Mouse (Mus musculus) kidney, postnatal 4 days (tissue): Measurements from ENCODE around the gene Fam161b.
A peak's percentile ranks its signal among the peaks of the same experiment; 100 is the strongest.

Experiments used
- DNase-seq, 2 experiments: peaks; one replicate each; pipeline ENCODE4 v3.0.0; 2021; ENCODE audit warnings: mixed read lengths in 2 of 2

The Fam161b gene

DNA sequence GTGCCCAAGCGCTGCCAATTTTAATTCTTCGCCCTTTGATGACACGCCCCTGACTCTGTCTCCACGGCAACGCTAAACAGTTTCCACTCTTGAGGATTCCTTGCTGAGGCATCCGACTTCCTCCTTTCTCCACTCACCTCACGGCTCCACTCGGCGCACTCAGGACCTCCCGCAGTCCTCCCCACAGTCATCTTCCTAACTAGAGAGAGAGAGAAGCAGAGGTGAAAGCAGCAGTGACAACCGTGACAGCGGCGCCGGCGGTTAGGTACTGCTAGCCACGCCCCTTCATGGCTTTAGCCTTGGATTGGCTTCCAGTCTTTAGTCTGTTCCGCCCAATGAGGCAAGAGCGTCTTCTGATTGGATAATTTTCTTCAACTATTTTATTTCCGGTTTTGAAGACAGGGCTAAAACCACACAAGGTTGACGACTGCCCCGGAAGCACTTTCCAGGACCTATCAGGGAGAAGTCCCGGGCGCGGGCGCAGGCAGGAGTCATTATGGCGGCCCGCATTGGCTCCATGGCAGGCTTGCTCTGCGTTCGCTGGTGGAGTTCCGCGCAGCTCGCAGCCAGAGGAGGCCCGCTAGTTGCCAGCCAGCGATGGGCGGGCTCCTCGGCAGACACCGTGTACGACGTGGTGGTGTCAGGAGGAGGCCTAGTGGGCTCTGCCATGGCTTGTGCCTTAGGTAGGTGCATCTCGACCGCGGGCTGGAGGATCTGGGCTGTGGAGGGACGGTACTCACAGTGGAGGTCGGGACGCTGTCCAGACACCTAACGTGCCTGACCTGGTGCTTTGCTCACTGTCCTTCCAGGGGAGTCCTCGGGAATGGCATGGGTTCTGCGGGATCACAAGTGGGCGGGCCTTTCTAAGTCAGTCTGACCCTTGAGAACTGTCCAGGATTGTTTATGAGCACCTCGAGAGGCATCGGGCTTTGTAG lies at the start of gene Fam161b, which contains the start of gene Coq6:
Fam161b (minus strand) TSS at position 279 of the 935 bp plus-strand sequence.
Coq6 (plus strand) TSS at position 103 of the 935 bp plus-strand sequence.
- peak; percentile 96 to 98 for DNase-seq

DNA sequence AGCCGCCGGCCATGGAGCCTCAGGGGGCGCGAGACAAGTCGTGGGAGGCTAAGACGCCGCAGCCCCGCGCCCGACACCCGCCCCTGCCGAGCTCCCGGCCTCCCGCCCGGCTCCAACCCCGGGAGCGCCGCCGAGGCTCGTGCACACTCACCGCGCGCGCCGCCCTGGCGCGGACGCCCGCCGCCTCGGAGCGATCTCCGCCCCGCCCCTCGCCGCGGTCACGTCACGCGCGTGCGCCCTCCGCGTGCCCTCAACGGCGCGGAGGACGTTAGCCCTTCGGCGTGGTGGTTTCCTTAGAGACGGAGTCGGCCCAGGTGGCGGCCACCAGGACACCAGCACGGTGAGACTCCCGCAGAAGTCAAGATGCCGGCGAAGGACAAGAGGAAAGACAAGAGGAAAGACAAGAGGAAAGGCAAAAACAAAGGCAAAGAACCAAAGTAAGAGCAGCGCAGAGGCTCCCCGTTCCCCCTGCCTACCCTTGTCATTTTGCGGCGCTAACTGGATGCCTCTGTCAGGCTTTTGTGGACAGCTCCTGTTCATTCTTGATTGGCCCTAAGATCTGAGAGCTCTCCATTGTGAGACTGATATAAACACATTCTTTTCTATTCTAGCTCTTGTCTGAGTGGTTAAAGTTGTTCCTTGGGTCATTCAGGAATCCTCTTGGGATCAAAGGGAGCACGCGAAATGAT lies 47.3 kb upstream of the Fam161b start, which contains the start of the genes Entpd5 and Bbof1:
Entpd5 (minus strand) TSS at position 211 of the 689 bp plus-strand sequence.
Bbof1 (plus strand) TSS at position 253 of the 689 bp plus-strand sequence.
- DNase-seq = peak; percentile 93 to 95

DNA sequence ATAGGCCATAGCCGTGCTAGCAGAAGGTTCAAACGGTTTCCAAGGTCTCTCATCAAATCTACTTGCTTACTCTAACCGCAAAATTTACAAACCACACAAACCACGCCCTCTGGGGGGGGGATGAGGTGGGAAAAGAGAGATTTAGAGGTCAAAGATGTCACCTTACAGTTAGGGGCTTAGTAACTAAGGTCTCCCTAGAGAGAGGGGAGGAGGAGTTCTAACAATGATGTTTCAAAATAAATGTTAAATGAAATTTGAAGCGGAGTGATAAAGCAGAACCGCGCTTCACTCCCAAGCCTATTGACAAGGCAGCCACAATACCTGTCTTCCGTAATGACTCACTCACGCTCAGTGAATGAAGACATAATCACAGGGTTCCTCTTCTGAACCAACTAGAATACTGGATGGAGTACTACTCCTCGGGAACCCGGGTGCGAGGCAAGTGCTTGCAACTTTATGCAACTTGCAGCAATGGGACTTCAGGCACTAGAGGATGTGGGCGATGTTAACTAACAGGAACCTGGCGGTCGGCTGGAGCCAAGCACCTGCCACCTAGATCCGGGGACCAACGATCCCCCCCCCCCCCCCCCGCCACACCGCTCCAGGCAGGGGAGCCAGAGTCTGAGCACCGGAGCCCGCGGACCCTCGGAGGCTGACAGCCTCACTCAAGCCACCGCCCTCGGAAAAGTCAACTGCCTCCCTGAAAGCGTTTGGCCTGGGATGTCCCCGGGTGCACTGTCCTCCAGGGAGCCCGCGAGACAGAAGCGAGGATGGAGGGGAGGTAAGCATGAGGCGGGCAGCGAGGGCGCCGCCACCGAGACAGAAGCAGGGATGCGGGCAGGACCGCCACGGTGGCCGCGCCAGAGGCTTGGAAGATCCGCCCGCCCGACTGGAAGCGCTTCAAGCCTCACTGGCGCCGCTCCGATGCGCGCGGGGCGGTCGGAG lies 46.5 kb upstream of the Fam161b start:
- peak; percentile 18 to 23 for DNase-seq

DNA sequence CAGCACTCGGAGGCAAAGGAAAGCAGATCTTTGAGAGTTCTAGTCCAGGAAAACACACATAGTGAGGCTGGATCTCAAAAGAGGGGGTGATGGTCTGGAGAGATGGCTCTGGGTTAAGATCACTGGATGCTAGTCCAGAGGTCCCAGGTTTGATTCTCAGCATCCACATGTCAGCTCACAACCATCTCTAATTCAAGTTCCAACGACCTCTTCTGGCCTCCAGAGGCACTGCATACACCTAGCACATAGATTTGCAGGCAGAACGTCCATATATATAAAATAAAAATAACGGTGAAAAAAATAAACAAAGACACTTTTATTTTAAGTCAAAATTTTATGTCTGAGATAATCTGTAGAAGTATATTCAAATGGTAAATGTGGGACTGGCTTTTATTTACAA lies 45.6 kb upstream of the Fam161b start:
- DNase-seq = no peak

DNA sequence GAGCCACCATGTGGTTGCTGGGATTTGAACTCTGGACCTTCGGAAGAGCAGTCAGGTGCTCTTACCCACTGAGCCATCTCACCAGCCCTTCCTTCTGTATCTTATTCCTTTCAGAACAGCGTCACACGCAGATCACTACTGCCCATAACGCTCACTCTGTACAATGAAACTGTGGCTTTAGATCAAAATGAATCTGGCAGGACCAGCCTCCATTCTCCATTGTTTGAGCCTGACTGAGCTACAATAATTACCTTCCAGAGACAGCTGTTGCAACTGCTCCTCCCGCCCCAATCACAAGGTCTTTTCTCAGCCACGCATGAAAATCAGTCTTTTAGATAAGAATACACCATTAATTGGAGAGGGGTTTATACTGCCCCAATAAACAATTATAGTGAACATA lies 42.9 kb upstream of the Fam161b start:
- no peak for DNase-seq

DNA sequence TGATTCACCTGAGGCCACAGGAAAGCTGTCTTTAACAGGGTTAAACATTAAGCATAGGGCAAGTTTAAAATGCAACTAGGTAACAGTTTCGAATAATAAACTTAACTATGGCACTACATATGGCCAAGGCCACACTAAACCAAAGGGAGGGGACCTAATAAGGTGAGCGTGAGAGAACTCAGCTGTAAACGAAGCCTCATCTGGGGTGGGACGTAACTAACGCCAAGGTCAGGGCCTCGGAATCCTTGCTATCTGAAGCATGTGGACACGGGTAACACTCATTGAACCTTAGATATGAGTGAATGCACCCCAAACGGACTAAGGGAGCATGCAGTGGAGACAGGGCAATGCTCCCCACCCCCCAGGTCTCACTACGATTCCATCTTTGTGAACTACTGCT lies 41.3 kb upstream of the Fam161b start:
- no peak for DNase-seq

DNA sequence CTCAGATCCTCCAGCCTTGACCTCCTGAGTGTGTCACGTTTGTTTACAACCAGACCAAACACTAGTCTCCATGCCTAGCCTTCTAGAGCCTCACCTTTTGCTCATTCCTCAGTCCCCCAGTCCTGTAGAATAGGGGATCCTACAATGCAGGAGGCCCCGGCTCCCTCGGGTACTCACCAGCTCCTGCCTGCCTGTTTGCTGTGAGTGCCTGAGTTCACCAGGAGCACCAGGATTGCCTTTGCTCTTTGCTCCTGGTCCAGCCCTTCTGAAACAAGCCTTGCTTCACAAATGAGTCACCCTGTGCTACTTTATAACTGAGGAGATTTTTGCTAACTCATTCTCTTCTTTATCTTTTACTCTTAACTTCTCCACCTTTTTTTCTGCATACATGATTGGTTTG lies 39.0 kb upstream of the Fam161b start:
- peak; percentile 17 to 37 for DNase-seq

DNA sequence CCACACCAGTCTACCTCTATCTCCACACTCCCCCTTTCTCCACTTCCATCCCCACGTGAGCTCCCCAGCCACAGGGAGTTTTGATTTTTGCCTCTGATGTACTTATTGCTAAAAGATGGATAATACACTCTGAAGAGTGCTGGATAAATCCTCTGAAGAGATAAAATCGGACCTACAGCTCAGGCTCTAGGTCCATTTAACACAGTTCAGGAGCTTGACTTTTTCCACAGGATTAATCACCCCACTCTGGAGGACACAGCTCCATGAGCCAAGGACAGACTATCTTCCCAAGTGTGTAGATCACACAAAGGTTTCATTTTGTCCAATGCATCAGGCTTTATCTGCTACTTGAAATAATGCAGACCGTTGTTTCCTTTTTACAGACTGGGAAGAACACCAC lies 38.4 kb upstream of the Fam161b start:
- no peak for DNase-seq

DNA sequence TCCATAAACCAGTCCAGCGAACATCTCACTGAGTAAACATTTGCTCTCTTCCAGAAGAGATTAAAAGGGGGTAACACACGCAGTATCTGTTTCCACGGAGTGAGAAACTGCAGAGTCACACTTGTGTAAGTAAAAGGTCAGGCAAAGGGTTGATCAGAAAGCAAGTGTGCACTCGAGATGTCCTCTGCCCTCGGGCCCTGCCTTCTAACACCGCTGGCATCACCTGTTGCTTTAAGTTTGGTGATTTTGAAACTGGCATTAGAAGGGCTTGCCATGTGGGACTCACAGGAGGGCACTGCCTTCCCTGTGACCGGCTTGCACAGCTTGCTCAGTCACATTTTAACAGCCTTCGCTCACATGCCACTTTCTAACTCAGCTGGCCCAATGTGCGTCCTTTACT lies 38.0 kb upstream of the Fam161b start:
- peak; percentile 14 to 31 for DNase-seq

DNA sequence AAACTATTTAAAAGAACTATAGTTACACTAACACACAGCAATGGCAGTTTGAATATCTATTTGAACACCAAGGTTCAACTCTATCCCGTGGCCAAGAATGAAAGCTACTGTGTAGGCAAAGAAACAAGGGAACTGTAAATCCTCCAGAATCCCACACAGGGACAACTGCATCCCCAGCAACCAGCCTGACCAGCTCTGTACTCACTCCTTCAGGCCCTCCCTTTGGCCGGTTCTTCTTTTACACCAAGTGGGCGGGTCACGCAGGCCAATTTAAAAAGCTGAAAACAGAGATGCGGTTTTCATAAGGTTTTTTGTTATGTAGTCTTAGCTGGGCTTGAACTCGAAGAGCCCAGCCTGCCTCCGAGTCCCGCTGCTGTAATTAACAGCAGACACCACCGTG lies 37.5 kb upstream of the Fam161b start:
- DNase-seq = no peak

DNA sequence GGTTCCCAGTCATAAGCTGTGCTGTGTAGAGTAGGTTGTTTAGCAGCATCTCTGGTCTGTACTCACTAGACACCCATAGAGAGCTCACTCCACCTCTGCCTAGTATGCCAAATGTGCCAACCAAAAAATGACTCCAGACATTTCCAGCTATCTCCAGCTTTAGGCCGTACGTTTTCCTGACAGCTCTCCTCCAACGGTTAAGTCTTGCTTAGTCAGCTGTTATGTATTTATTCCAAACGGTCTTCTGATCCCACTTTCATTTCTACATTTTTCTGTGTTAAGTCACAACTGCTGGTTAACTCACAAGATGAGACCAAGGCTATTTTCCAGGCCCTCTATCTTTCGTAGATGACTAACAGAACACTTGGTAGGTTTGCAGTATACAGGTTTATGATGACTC lies 37.0 kb upstream of the Fam161b start:
- no peak for DNase-seq

DNA sequence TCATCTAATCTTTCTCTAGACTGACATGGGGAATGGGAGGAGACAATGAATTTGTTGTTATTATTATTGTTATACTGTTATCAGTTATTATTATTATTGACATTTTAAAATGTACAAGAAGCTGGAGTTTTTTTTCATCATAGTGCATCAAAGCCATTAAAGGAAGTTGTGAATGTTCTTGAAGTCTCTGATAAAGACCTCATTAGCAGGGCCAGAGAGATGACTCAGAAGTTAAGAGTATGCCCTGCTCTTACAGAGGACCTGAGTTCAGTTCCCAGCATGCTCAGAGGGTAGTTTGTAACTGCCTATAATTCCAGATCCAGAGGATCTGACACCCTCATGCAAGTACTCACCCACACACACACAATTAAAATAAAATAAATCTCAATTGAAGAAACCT lies 36.1 kb upstream of the Fam161b start:
- no peak for DNase-seq

DNA sequence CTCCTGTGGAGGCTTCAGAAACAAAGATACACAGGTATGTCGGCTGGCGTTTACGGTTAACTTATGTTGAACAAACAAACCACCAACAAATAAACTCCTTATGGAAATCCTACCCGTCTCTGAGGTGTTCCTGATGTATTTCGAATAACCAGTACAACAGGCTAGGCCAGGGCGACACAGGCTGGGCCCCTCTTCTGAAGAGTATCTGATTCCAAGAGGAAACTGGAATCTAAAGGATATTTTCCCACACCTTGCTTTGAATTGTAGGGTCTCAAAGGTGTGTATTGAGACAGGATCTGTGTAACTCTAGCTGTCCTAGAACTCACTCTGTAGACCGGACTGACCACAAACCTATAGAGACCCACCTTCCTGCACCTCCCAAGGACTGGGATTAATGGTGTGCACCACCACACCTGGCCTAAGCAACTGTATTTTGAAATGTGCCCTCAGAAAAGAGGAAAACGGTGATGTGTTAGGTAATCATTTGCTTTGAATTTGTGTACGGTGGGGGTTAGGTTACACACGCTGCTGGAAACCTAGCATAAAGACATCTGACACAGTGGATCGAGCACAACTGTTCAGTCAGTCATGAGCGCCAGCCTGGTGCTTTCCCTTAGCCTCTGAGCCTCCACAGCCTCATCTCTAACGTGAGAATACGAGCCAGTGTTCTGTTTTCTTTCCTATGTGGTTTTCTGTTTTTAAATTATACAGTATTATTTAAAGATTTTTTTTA lies 35.5 kb upstream of the Fam161b start:
- no peak for DNase-seq

DNA sequence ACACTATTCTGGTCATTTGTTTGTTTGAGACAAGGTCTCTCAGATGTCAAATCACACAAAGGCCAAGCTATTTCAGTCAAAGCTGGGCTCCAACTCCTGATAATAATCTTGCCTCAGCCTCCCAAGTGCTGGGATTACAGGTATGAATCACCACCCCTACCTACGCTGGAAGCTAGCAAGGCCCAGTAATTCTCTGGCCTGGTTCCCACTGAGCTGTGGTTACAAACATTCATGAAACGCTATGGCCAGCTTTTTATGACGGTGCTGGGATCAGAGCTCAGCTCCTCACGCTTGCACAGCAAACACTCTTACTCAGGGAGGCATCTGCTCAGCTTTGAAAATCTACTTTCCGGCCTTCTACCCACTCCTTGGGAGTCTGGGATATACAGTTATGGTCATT lies 32.2 kb upstream of the Fam161b start:
- DNase-seq = no peak

DNA sequence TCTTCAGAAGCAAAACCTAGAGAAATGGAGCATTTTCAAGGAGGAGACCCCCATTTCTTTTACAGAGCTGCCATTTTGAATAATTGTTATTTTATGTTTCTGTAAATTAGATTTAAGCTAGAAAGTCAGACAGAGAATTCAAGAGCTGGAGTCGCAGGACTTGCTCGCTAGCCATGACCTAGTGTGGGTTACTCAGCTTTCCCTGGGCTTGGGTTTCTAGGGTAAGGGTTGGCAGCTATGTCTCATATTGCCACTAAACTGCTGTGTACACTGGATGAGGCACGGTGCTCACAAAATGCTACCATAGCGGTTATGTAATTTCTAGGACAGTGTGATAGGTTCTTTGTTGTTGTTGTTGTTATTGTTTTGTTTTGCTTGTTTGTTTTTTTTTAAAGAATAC lies 31.0 kb upstream of the Fam161b start:
- DNase-seq = no peak

DNA sequence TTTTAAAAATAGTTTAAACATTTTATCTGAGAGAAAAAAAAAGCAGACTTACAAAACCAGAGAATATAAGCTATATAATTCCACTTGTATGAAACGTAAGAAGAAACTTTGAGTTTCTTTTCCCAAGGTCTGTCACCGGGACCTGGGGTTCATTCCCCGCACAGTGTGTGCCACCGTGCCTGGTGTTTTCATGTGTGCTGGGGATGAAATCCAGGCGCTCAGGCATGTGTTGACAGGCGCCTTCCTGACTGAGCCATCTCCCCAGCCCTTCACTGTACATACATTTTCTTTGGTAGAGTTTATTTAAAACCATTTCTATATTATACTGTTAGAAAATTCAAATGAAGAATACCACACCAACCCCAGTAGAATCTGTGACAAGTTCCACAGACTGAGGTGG lies 28.7 kb upstream of the Fam161b start:
- no peak for DNase-seq

DNA sequence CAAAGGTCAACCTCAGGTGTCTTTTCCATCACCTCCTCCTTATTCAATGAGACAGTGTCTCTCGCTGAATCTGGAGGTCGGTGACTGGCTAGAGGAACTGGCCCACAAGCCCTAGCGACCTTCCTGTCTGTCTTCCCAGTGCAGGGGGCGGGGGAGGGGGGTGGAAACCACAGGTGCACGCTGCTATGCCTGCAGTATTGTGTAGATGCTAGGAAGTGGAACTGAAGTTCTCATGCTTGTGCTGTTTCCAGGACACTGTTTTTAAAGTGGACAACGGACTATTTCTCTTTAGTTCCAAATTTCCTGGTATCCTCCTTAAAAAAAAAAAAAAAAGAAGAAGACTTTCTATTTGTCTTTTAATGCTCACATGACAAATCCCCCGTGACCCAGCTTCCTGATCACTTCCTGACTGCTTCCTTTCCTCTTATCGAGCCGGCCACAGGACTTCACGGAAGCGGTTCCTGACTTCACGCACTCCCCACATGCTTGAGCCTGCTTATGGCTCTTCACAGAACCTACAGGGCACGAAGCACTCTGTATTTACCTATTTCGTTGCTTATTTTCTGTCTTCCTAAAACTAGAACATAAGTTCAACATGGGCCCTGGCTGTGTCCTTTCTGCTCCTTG lies 27.3 kb upstream of the Fam161b start:
- no peak for DNase-seq

DNA sequence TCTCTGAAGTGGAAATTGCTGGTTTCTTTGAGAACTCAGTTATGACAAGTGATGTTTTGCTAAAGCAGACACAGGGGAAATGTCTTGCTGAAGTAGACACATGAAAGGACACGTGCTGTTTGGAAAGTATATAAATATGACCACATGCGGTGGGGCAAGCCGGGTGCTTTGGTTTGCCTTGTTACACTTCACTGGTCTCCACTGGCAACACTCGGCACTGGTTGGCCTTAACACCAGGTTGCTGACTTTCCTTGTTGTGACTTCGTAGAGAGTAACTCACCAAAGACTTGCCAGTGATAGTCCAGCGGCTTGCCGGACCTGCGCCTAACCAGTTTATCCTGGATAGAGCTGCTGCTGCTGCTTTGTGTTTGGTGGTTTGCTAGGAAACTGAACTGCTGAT lies 26.5 kb upstream of the Fam161b start:
- no peak for DNase-seq

DNA sequence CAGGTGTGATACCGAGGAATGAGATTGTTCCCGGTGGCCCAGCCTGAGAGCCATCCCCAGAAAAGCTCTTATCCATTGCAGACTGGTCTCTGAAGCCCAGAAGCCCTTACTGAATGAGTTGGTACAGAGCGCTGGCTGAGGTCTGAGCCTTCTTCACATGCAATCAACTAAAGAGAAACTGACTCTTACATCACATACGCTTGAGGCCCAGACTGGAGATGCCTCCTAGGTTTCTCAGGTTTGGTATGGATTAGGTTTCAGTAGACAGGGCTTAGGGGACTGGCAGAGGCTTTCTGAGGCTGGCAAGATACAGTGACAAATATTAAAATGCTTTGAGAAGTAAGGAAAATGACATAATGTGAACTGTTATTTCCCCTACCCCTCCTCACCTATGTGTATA lies 23.8 kb upstream of the Fam161b start:
- DNase-seq = no peak

DNA sequence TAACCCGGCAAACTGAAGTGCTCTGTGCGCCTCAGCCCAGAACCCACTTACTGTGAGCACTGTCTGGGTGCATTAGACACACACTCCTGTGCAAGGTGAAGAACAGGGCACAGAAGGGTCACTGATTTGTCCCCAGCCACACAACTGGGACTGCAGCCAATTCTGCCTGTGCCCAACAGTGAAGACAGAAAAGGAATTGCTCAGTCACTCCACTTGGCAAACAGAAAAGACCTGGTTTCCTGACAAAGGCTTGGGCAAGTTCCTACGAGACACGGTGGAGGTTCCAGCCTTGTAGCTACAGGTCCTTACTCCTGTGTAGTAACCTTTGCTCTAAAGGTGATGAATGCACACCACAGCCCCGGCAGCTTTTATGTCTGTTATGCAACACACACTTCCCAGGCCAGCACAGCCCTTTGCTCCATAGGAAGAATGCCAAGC lies 23.0 kb upstream of the Fam161b start:
- DNase-seq = peak in 1 of 2 experiments; percentile 33

DNA sequence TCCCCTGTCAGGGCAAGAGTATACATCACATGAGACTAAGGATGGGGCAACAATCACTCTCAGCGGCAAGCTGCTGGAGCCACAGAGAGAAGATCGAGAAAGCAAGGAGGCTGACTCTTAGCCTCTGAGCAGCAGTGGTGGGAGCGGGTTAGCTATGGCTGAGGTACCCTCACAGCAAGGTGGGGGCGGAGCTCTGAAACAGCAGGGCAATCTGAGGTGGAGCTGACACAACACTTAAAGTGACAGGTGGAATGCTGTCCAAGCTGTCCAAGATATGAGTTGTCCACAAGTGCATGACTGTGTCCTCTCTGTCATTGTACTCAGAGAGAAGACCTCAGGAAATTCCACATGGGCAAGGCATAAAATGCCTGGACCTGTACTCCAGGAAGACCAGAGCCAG lies 20.7 kb upstream of the Fam161b start:
- DNase-seq = no peak
